Mouse (Mus musculus) midbrain, embryonic 13.5 days (tissue): ENCODE results near the gene Hdhd3. TPM values are rescaled to one million over a fixed set of nuclear protein-coding genes. Genes with fewer than 3 reads are reported as not detected.

ENCODE experiments used
- ATAC-seq: fragments of 200-750 bp; cut with Nextera tagmentation; 2 replicates; pipeline ENCODE4 v1.8.0; 2017; ENCODE audit warnings: mild to moderate bottlenecking, moderate TSS enrichment, moderate library complexity
- H3K27ac ChIP-seq: fragments of 300-500 bp; sonication (generic); 2 replicates; pipeline ENCODE4 v1.5.1; 2015; ENCODE audit warnings: inconsistent platforms, mild to moderate bottlenecking, moderate library complexity
- H3K27me3 ChIP-seq: fragments of 300-500 bp; sonication (generic); 2 replicates; pipeline ENCODE4 v1.6.1; 2015; ENCODE audit warnings: mild to moderate bottlenecking, inconsistent platforms
- H3K36me3 ChIP-seq: fragments of 300-500 bp; sonication (generic); 2 replicates; pipeline ENCODE4 v1.6.1; 2015; ENCODE audit warnings: mild to moderate bottlenecking, inconsistent platforms
- H3K4me1 ChIP-seq: fragments of 300-500 bp; sonication (generic); replicated peaks from 2 replicates; pipeline ENCODE4 v1.6.1; 2015; ENCODE audit warnings: inconsistent platforms
- H3K4me2 ChIP-seq: fragments of 300-500 bp; sonication (generic); replicated peaks from 2 replicates; pipeline ENCODE4 v1.6.1; 2015; ENCODE audit warnings: moderate library complexity, mild to moderate bottlenecking, inconsistent platforms
- H3K4me3 ChIP-seq: fragments of 300-500 bp; sonication (generic); replicated peaks from 2 replicates; pipeline ENCODE4 v1.5.1; 2015; ENCODE audit warnings: mild to moderate bottlenecking, inconsistent platforms
- H3K9ac ChIP-seq: fragments of 300-500 bp; sonication (generic); replicated peaks from 2 replicates; pipeline ENCODE4 v1.6.1; 2015; ENCODE audit warnings: mild to moderate bottlenecking, inconsistent platforms
- H3K9me3 ChIP-seq: fragments of 300-500 bp; sonication (generic); 2 replicates; pipeline ENCODE4 v1.6.1; 2016; ENCODE audit warnings: mild to moderate bottlenecking, inconsistent platforms
- WGBS: fragments of 180-500 bp; shearing (Covaris S2); methylation state at CpG from one replicate; pipeline ENCODE4 v1.1.7; 2015; 5-methylcytosine and 5-hydroxymethylcytosine counted together
- polyA plus RNA-seq: library from polyadenylated mRNA; unstranded; fragments of >200 nt; fragmentation: Nextera tagmentation; extraction: Ambion mirVana; gene quantifications from 2 replicates; pipeline ENCODE4 v1.2.1, GENCODE M21; 2015

Gene Hdhd3
- polyA plus RNA-seq, 1 experiment from 2014 or later, result 13.2 TPM

- H3K4me1 ChIP-seq, result peaks cover 6% of the 10 kb centered on the region; the same call in 1 of the 2 replicates
- peaks cover 5% of the 10 kb centered on the region for H3K36me3 ChIP-seq
- H3K4me2 ChIP-seq, result no peak overlapping the region
- ATAC-seq, result no peak
- no peak overlapping the region for H3K9ac ChIP-seq
- no peak overlapping the region for H3K27ac ChIP-seq
- H3K4me3 ChIP-seq, result no peak overlapping the region
- 82% methylated on average over 1 of the region's 1 CpGs for WGBS
- H3K27me3 ChIP-seq, result no peaks in the 10 kb centered on the region
- H3K9me3 ChIP-seq, result no peaks in the 10 kb centered on the region
Measured at GRCm38 (mm10) chr4:62468158-62468557, 35.1 kb downstream of the Hdhd3 start.

- Histone ChIP-seq H3K4me3 (no peak overlapping the region), H3K4me1 (no peaks in the 10 kb centered on the region), H3K27me3 (no peaks in the 10 kb centered on the region), H3K9me3 (no peaks in the 10 kb centered on the region), H3K27ac (no peak overlapping the region), H3K4me2 (no peak overlapping the region), H3K36me3 (peaks cover 29% of the 10 kb centered on the region), H3K9ac (no peak overlapping the region)
- no peak for ATAC-seq
- 86% methylated on average over 2 of the region's 2 CpGs for WGBS
Measured at GRCm38 (mm10) chr4:62463124-62463523, 40.1 kb downstream of the Hdhd3 start.

- WGBS, result 95% methylated on average over 8 of the region's 8 CpGs
- no peak overlapping the region for H3K9ac ChIP-seq
- no peak overlapping the region for H3K27ac ChIP-seq
- H3K36me3 ChIP-seq, result peaks cover 35% of the 10 kb centered on the region
- ATAC-seq, result no peak
- H3K4me2 ChIP-seq, result no peak overlapping the region
- no peaks in the 10 kb centered on the region for H3K9me3 ChIP-seq
- H3K4me3 ChIP-seq, result no peak overlapping the region
- no peaks in the 10 kb centered on the region for H3K27me3 ChIP-seq
- no peaks in the 10 kb centered on the region for H3K4me1 ChIP-seq
Measured at GRCm38 (mm10) chr4:62460348-62460747, 42.9 kb downstream of the Hdhd3 start.

GRCm38 (mm10) chr4:62459081-62459480 is 44.2 kb downstream of the Hdhd3 start:
- no peak overlapping the region for H3K4me2 ChIP-seq
- WGBS, result 90% methylated on average over 3 of the region's 3 CpGs
- no peaks in the 10 kb centered on the region for H3K27me3 ChIP-seq
- H3K27ac ChIP-seq, result no peak overlapping the region
- no peak overlapping the region for H3K9ac ChIP-seq
- ATAC-seq, result no peak
- H3K9me3 ChIP-seq, result no peaks in the 10 kb centered on the region
- H3K4me1 ChIP-seq, result no peaks in the 10 kb centered on the region
- no peak overlapping the region for H3K4me3 ChIP-seq
- peaks cover 35% of the 10 kb centered on the region for H3K36me3 ChIP-seq

- Histone ChIP-seq H3K36me3 (peaks cover 11% of the 10 kb centered on the region), H3K4me2 (no peak overlapping the region), H3K4me3 (no peak overlapping the region), H3K4me1 (no peaks in the 10 kb centered on the region), H3K27me3 (no peaks in the 10 kb centered on the region), H3K9ac (no peak overlapping the region), H3K27ac (no peak overlapping the region), H3K9me3 (no peaks in the 10 kb centered on the region)
- WGBS, result 67% methylated on average over 5 of the region's 5 CpGs
- ATAC-seq, result no peak
Measured at GRCm38 (mm10) chr4:62454995-62455394, 48.3 kb downstream of the Hdhd3 start.

Other genes with a start within 250 kb of the Hdhd3 start
- gene Slc31a2, start 240.9 kb downstream of the Hdhd3 start, polyA plus RNA-seq, result 11.4 and 12.5 TPM in 2 replicates
- gene Fkbp15, start 142.9 kb downstream of the Hdhd3 start, polyA plus RNA-seq, result 23.6 and 24.0 TPM in 2 replicates
- gene Slc31a1, start 142.7 kb downstream of the Hdhd3 start, polyA plus RNA-seq, result 37.9 and 38.2 TPM in 2 replicates
- 116 and 120 TPM in 2 replicates for gene Cdc26, start 94.8 kb downstream of the Hdhd3 start, polyA plus RNA-seq
- gene Prpf4, start 94.7 kb downstream of the Hdhd3 start, polyA plus RNA-seq, result 18.4 and 19.1 TPM in 2 replicates
- 0.11 and 0.23 TPM in 2 replicates for gene Rnf183, start 68.2 kb downstream of the Hdhd3 start, polyA plus RNA-seq
- gene Wdr31, start 32.6 kb downstream of the Hdhd3 start, polyA plus RNA-seq, result 9.6 and 10.8 TPM in 2 replicates
- 0.44 and 0.86 TPM in 2 replicates for gene Bspry, start 23.4 kb downstream of the Hdhd3 start, polyA plus RNA-seq
- gene Alad, start 16.5 kb upstream of the Hdhd3 start, polyA plus RNA-seq, result 59.8 and 65.4 TPM in 2 replicates
- 81.3 and 87.2 TPM in 2 replicates for gene Pole3, start 21.6 kb upstream of the Hdhd3 start, polyA plus RNA-seq
- 1.1 and 1.5 TPM in 2 replicates for gene 4933430I17Rik, start 21.9 kb upstream of the Hdhd3 start, polyA plus RNA-seq
- gene Rgs3, start 56.4 kb upstream of the Hdhd3 start, polyA plus RNA-seq, result 65.9 and 70.0 TPM in 2 replicates